In the genomic region with DNA sequence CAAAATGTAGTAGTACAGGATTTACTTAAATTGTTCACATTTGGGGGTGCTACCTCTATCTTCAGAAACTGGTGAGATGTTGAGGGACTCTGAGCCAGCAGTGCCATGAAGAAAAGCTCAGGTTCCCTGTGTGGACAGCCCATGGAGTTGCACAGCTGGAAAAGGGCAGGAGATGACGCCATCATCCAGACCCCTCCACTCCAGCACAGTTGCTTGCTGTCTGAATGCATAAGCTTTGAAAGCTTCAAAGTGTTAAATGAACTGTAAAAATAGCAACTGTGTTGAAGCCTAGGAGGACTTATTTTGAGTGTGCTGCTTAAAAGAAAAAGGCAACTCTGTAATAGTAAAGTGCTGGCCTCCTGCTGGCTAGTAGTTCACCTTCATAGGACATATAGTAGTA, we compare ENCODE assay signal across 18 mouse cellular contexts.
A peak's percentile ranks its signal among the peaks of the same experiment; 100 is the strongest.
DNase-seq lines count a peak whose midpoint lies in the region; ATAC-seq and TF ChIP-seq lines count a peak whose summit lies in the region.
"Had no signal": no experiment of that assay in that cellular context is flagged by ENCODE, and none has a peak within 500 bp of the region (broad histone marks: within the 10 kb centered on the region; RNA-seq: fewer than 3 reads in every experiment).

No protein-coding gene starts in this region.

- ATAC-seq in heart, embryonic 13.5 days (ENCODE audit: extremely low read depth, insufficient number of reproducible peaks, low FRiP score, low TSS enrichment), result no peak
- ATAC-seq in heart, embryonic 11.5 days (replicated peaks; ENCODE audit: insufficient number of reproducible peaks, low FRiP score, low TSS enrichment), result no peak
- ATAC-seq in forebrain, embryonic 14.5 days, result peak; percentile 67; the same call in 1 of the 2 replicates
- no peak for ATAC-seq in lung, postnatal 0 days

- 35% methylated on average over 1 of the region's 1 CpGs for WGBS in heart, embryonic 13.5 days
- WGBS in heart, embryonic 11.5 days (ENCODE audit: insufficient replicate concordance), result 48% methylated on average over 1 of the region's 1 CpGs
- 3% methylated on average over 1 of the region's 1 CpGs for WGBS in forebrain, embryonic 14.5 days
- WGBS in lung, postnatal 0 days, result 71% methylated on average over 1 of the region's 1 CpGs

- no peak for TF ChIP-seq EP300 in lung, postnatal 0 days (IDR thresholded peaks at IDR 0.05)

- no peaks in the 10 kb centered on the region for H3K36me3 ChIP-seq in heart, embryonic 13.5 days
- no peaks in the 10 kb centered on the region for H3K36me3 ChIP-seq in heart, embryonic 11.5 days (ENCODE audit: control insufficient read depth, insufficient read depth, low read length)
- H3K36me3 ChIP-seq in forebrain, embryonic 14.5 days (ENCODE audit: control insufficient read depth, insufficient read depth, low read length), result no peaks in the 10 kb centered on the region
- H3K36me3 ChIP-seq in lung, postnatal 0 days (ENCODE audit: insufficient read depth, low read length), result no peaks in the 10 kb centered on the region
- H3K36me3 ChIP-seq: heart, embryonic 12.5 days; hindbrain, embryonic 15.5 days; limb, embryonic 13.5 days; liver, embryonic 15.5 days; stomach, embryonic 15.5 days had no signal

- H3K4me3 ChIP-seq in heart, embryonic 13.5 days, result no peak overlapping the region
- no peak overlapping the region for H3K4me3 ChIP-seq in heart, embryonic 11.5 days (ENCODE audit: low read depth, low read length)
- H3K4me3 ChIP-seq in forebrain, embryonic 14.5 days (ENCODE audit: low read depth, low read length), result no peak overlapping the region
- H3K4me3 ChIP-seq in lung, postnatal 0 days (ENCODE audit: low read depth, low read length), result no peak overlapping the region
- H3K4me3 ChIP-seq: heart, embryonic 12.5 days; hindbrain, embryonic 15.5 days; limb, embryonic 13.5 days; liver, embryonic 15.5 days; stomach, embryonic 15.5 days had no signal

- no peaks in the 10 kb centered on the region for H3K27me3 ChIP-seq in heart, embryonic 13.5 days (replicated peaks)
- H3K27me3 ChIP-seq in heart, embryonic 11.5 days (ENCODE audit: control insufficient read depth, insufficient read depth, low read length), result no peaks in the 10 kb centered on the region
- H3K27me3 ChIP-seq in forebrain, embryonic 14.5 days (replicated peaks; ENCODE audit: control insufficient read depth, insufficient read depth, low read length), result no peaks in the 10 kb centered on the region
- no peaks in the 10 kb centered on the region for H3K27me3 ChIP-seq in lung, postnatal 0 days (replicated peaks; ENCODE audit: insufficient read depth, low read length)
- H3K27me3 ChIP-seq: heart, embryonic 12.5 days; hindbrain, embryonic 15.5 days; limb, embryonic 13.5 days; liver, embryonic 15.5 days; stomach, embryonic 15.5 days had no signal

- no peaks in the 10 kb centered on the region for H3K9me3 ChIP-seq in heart, embryonic 13.5 days
- H3K9me3 ChIP-seq in heart, embryonic 11.5 days (replicated peaks; ENCODE audit: control insufficient read depth, low read length), result no peaks in the 10 kb centered on the region
- no peaks in the 10 kb centered on the region for H3K9me3 ChIP-seq in forebrain, embryonic 14.5 days (replicated peaks; ENCODE audit: control insufficient read depth, low read length)
- no peaks in the 10 kb centered on the region for H3K9me3 ChIP-seq in lung, postnatal 0 days (ENCODE audit: low read length)
- H3K9me3 ChIP-seq: hindbrain, embryonic 15.5 days; liver, embryonic 15.5 days; stomach, embryonic 15.5 days had no signal

- peak; percentile 67 for DNase-seq in Muller cell, postnatal 12 days (ENCODE audit: inconsistent ontology term)
- peak; percentile 18 for DNase-seq in R1 (ENCODE audit: low read depth, low spot score)
- peak; percentile 36 for DNase-seq in forebrain, embryonic 14.5 days (ENCODE audit: low spot score)
- DNase-seq in lung, postnatal 0 days (ENCODE audit: low spot score), result no peak
- no peak for DNase-seq in adrenal gland, adult 2 months
- DNase-seq: adrenal gland, postnatal 25 days; gastrocnemius, postnatal 10 days; kidney, adult 8-10 months; lung, postnatal 14 days; right cerebral cortex, adult 18-20 months; spleen, adult 18-20 months had no signal

- peaks cover 8% of the 10 kb centered on the region for H3K4me1 ChIP-seq in heart, embryonic 13.5 days
- no peaks in the 10 kb centered on the region for H3K4me1 ChIP-seq in heart, embryonic 11.5 days (ENCODE audit: control insufficient read depth, insufficient read depth, low read length)
- H3K4me1 ChIP-seq in forebrain, embryonic 14.5 days (ENCODE audit: control insufficient read depth, insufficient read depth, low read length), result no peaks in the 10 kb centered on the region
- no peaks in the 10 kb centered on the region for H3K4me1 ChIP-seq in lung, postnatal 0 days (ENCODE audit: insufficient read depth, low read depth, low read length)
- H3K4me1 ChIP-seq: limb, embryonic 13.5 days; liver, embryonic 15.5 days; stomach, embryonic 15.5 days had no signal

- H3K27ac ChIP-seq in heart, embryonic 13.5 days (replicated peaks), result peak overlapping the region; percentile 42
- H3K27ac ChIP-seq in heart, embryonic 11.5 days (ENCODE audit: low read depth, low read length), result no peak overlapping the region
- no peak overlapping the region for H3K27ac ChIP-seq in forebrain, embryonic 14.5 days (ENCODE audit: low read depth, low read length)
- no peak overlapping the region for H3K27ac ChIP-seq in lung, postnatal 0 days (ENCODE audit: low read length)
- H3K27ac ChIP-seq: hindbrain, embryonic 15.5 days; limb, embryonic 13.5 days; liver, embryonic 15.5 days; stomach, embryonic 15.5 days had no signal

- no peak overlapping the region for H3K9ac ChIP-seq in heart, embryonic 13.5 days
- no peak overlapping the region for H3K9ac ChIP-seq in heart, embryonic 11.5 days (ENCODE audit: low read depth, low read length)
- no peak overlapping the region for H3K9ac ChIP-seq in forebrain, embryonic 14.5 days (ENCODE audit: low read length)
- H3K9ac ChIP-seq in lung, postnatal 0 days (replicated peaks; ENCODE audit: low read depth), result no peak overlapping the region
- H3K9ac ChIP-seq: heart, embryonic 12.5 days; hindbrain, embryonic 15.5 days; limb, embryonic 13.5 days; liver, embryonic 15.5 days; stomach, embryonic 15.5 days had no signal

- no peak overlapping the region for H3K4me2 ChIP-seq in heart, embryonic 13.5 days
- H3K4me2 ChIP-seq in heart, embryonic 11.5 days, result no peak overlapping the region
- no peak overlapping the region for H3K4me2 ChIP-seq in forebrain, embryonic 14.5 days (ENCODE audit: low read length)
- no peak overlapping the region for H3K4me2 ChIP-seq in lung, postnatal 0 days (replicated peaks; ENCODE audit: low read depth, low read length)
- H3K4me2 ChIP-seq: heart, embryonic 12.5 days; hindbrain, embryonic 15.5 days; limb, embryonic 13.5 days; liver, embryonic 15.5 days; stomach, embryonic 15.5 days had no signal

- TF ChIP-seq CTCF in lung, postnatal 0 days (IDR thresholded peaks at IDR 0.05), result no peak

Comparison
In these comparisons a context has a peak if more than half of its experiments do, and no peak if none do; other contexts are left out.
1. DNase-seq: peak in Muller cell, postnatal 12 days (single experiment), R1 (single experiment) and forebrain, embryonic 14.5 days (single experiment); none in lung, postnatal 0 days (single experiment) and adrenal gland, adult 2 months (single experiment).